Mouse (Mus musculus) liver, adult 2 months (tissue): ENCODE measurements around the gene Tmem219.

Source experiments
- CTCF ChIP-seq: fragments of 200-500 bp; IDR thresholded peaks from 2 replicates; pipeline ENCODE4 v1.5.1; 2011; ENCODE audit warnings: low read depth, low read length, control low read depth
- POLR2A ChIP-seq: fragments of 200-500 bp; IDR thresholded peaks from 2 replicates; pipeline ENCODE4 v1.6.1; 2011; ENCODE audit warnings: low read length, control low read depth; ENCODE audit not compliant: insufficient read depth; ENCODE audit errors: extremely low read depth

- TF ChIP-seq POLR2A: no peak
- TF ChIP-seq CTCF: no peak
These were observed 39.0 kb downstream of the Tmem219 start for GRCm38 (mm10) chr7:126883731-126884181.
